Mouse (Mus musculus) embryonic facial prominence, embryonic 10.5 days (tissue): Measurements from ENCODE around the gene Tmcc3. TPM values are rescaled to one million over a fixed set of nuclear protein-coding genes. Genes with fewer than 3 reads are reported as not detected.

ENCODE experiments used
- DNase-seq: peaks from one replicate; pipeline ENCODE4 v3.0.0-alpha.2; 2017; ENCODE audit warnings: low spot score
- H3K27ac ChIP-seq: fragments of 300-500 bp; sonication (generic); replicated peaks from 2 replicates; pipeline ENCODE4 v1.5.1; 2016; ENCODE audit warnings: mild to moderate bottlenecking
- H3K27me3 ChIP-seq: fragments of 300-500 bp; sonication (generic); replicated peaks from 2 replicates; pipeline ENCODE4 v1.6.1; 2016; ENCODE audit warnings: low read depth, mild to moderate bottlenecking; ENCODE audit not compliant: poor library complexity, severe bottlenecking
- H3K36me3 ChIP-seq: fragments of 300-500 bp; sonication (generic); replicated peaks from 2 replicates; pipeline ENCODE4 v1.6.1; 2016; ENCODE audit warnings: mild to moderate bottlenecking, moderate library complexity
- H3K4me1 ChIP-seq: fragments of 300-500 bp; sonication (generic); 2 replicates; pipeline ENCODE4 v1.6.1; 2016
- H3K4me3 ChIP-seq: fragments of 300-500 bp; sonication (generic); 2 replicates; pipeline ENCODE4 v1.5.1; 2016; ENCODE audit warnings: mild to moderate bottlenecking, moderate library complexity
- H3K9me3 ChIP-seq: fragments of 300-500 bp; sonication (generic); 2 replicates; pipeline ENCODE4 v1.6.1; 2016; ENCODE audit warnings: mild to moderate bottlenecking
- WGBS: fragments of 180-500 bp; shearing (Covaris S2); methylation state at CpG from one replicate; pipeline ENCODE4 v1.1.7; 2016; 5-methylcytosine and 5-hydroxymethylcytosine counted together
- polyA plus RNA-seq: library from polyadenylated mRNA; unstranded; fragments of >200 nt; fragmentation: Nextera tagmentation; extraction: Ambion mirVana; gene quantifications from 2 replicates; pipeline ENCODE4 v1.2.1, GENCODE M21; 2016

Tmcc3 gene
- polyA plus RNA-seq, 1 experiment from 2014 or later = 3.2 TPM

GRCm38 (mm10) chr10:94500210-94500876 is 188.6 kb downstream of the Tmcc3 start:
- Histone ChIP-seq H3K27ac (no peak overlapping the region; the same call in 1 of the 2 replicates), H3K4me1 (peaks cover 32% of the 10 kb centered on the region), H3K4me3 (no peak overlapping the region), H3K36me3 (no peaks in the 10 kb centered on the region), H3K9me3 (no peaks in the 10 kb centered on the region), H3K27me3 (no peaks in the 10 kb centered on the region)
- WGBS = 42% methylated on average over 16 of the region's 16 CpGs
- DNase-seq = no peak

GRCm38 (mm10) chr10:94500877-94501273 is 189.1 kb downstream of the Tmcc3 start:
- WGBS = 70% methylated on average over 7 of the region's 7 CpGs

GRCm38 (mm10) chr10:94501796-94502195 is 190.0 kb downstream of the Tmcc3 start:
- Histone ChIP-seq H3K4me3 (no peak overlapping the region), H3K27ac (no peak overlapping the region), H3K36me3 (no peaks in the 10 kb centered on the region), H3K27me3 (no peaks in the 10 kb centered on the region), H3K4me1 (peaks cover 29% of the 10 kb centered on the region), H3K9me3 (no peaks in the 10 kb centered on the region)
- WGBS = 86% methylated on average over 10 of the region's 10 CpGs
- no peak for DNase-seq

More at GRCm38 (mm10) chr10:94500877-94501273, 189.1 kb downstream of the Tmcc3 start:
- no peaks in the 10 kb centered on the region for H3K27me3 ChIP-seq
- H3K27ac ChIP-seq = no peak overlapping the region
- H3K9me3 ChIP-seq = no peaks in the 10 kb centered on the region
- no peak for DNase-seq
- H3K4me1 ChIP-seq = peaks cover 34% of the 10 kb centered on the region
- no peak overlapping the region for H3K4me3 ChIP-seq
- H3K36me3 ChIP-seq = no peaks in the 10 kb centered on the region

- DNase-seq = no peak
- Histone ChIP-seq H3K27me3 (no peaks in the 10 kb centered on the region), H3K4me1 (peaks cover 18% of the 10 kb centered on the region), H3K9me3 (no peaks in the 10 kb centered on the region), H3K4me3 (no peak overlapping the region), H3K27ac (no peak overlapping the region), H3K36me3 (no peaks in the 10 kb centered on the region)
- 79% methylated on average over 16 of the region's 16 CpGs for WGBS
Measured at GRCm38 (mm10) chr10:94505248-94505772, 193.6 kb downstream of the Tmcc3 start.

- Histone ChIP-seq H3K9me3 (no peaks in the 10 kb centered on the region), H3K4me1 (peaks cover 10% of the 10 kb centered on the region), H3K36me3 (no peaks in the 10 kb centered on the region), H3K27ac (no peak overlapping the region), H3K27me3 (peaks cover 22% of the 10 kb centered on the region), H3K4me3 (no peak overlapping the region)
- no peak for DNase-seq
- 71% methylated on average over 5 of the region's 5 CpGs for WGBS
Measured at GRCm38 (mm10) chr10:94508863-94509262, 197.1 kb downstream of the Tmcc3 start.

GRCm38 (mm10) chr10:94512771-94513170 is 201.0 kb downstream of the Tmcc3 start:
- Histone ChIP-seq H3K4me1 (peaks cover 34% of the 10 kb centered on the region), H3K9me3 (no peaks in the 10 kb centered on the region), H3K36me3 (no peaks in the 10 kb centered on the region), H3K27ac (no peak overlapping the region), H3K27me3 (peaks cover 59% of the 10 kb centered on the region), H3K4me3 (no peak overlapping the region)
- 73% methylated on average over 1 of the region's 1 CpGs for WGBS
- DNase-seq = no peak

- peak overlapping the region; percentile 85 for H3K4me3 ChIP-seq
- under 1% methylated on average over 12 of the region's 12 CpGs for WGBS
- no peak for DNase-seq
- no peaks in the 10 kb centered on the region for H3K9me3 ChIP-seq
- H3K4me1 ChIP-seq = peaks cover 34% of the 10 kb centered on the region
- peak overlapping the region; percentile 84; the same call in 1 of the 2 replicates for H3K27ac ChIP-seq
- peaks cover 72% of the 10 kb centered on the region for H3K27me3 ChIP-seq
- H3K36me3 ChIP-seq = no peaks in the 10 kb centered on the region
Measured at GRCm38 (mm10) chr10:94514091-94514505, 202.3 kb downstream of the Tmcc3 start.

GRCm38 (mm10) chr10:94514506-94515178 is 202.9 kb downstream of the Tmcc3 start:
- Histone ChIP-seq H3K4me3 (peak overlapping the region; percentile 85), H3K9me3 (no peaks in the 10 kb centered on the region), H3K4me1 (peaks cover 34% of the 10 kb centered on the region), H3K36me3 (no peaks in the 10 kb centered on the region), H3K27me3 (peaks cover 77% of the 10 kb centered on the region), H3K27ac (peak overlapping the region; percentile 84)
- under 1% methylated on average over 71 of the region's 71 CpGs for WGBS
- peak; percentile 76 for DNase-seq

- peaks cover 39% of the 10 kb centered on the region for H3K4me1 ChIP-seq
- peak overlapping the region; percentile 84 for H3K27ac ChIP-seq
- under 1% methylated on average over 34 of the region's 34 CpGs for WGBS
- H3K9me3 ChIP-seq = no peaks in the 10 kb centered on the region
- DNase-seq = peak; percentile 84
- peak overlapping the region; percentile 85 for H3K4me3 ChIP-seq
- H3K36me3 ChIP-seq = no peaks in the 10 kb centered on the region
- peaks cover 81% of the 10 kb centered on the region for H3K27me3 ChIP-seq
Measured at GRCm38 (mm10) chr10:94515179-94515545, 203.4 kb downstream of the Tmcc3 start.

GRCm38 (mm10) chr10:94515583-94515982 is 203.8 kb downstream of the Tmcc3 start:
- Histone ChIP-seq H3K4me1 (peaks cover 43% of the 10 kb centered on the region), H3K9me3 (no peaks in the 10 kb centered on the region), H3K27ac (peak overlapping the region; percentile 84), H3K36me3 (no peaks in the 10 kb centered on the region), H3K27me3 (peaks cover 81% of the 10 kb centered on the region), H3K4me3 (peak overlapping the region; percentile 85)
- under 1% methylated on average over 10 of the region's 10 CpGs for WGBS
- DNase-seq = no peak

GRCm38 (mm10) chr10:94519887-94520286 is 208.1 kb downstream of the Tmcc3 start:
- H3K27me3 ChIP-seq = peaks cover 55% of the 10 kb centered on the region
- no peak overlapping the region; the same call in 1 of the 2 replicates for H3K4me3 ChIP-seq
- WGBS = 52% methylated on average over 7 of the region's 7 CpGs
- H3K4me1 ChIP-seq = peaks cover 70% of the 10 kb centered on the region
- no peaks in the 10 kb centered on the region for H3K36me3 ChIP-seq
- H3K9me3 ChIP-seq = no peaks in the 10 kb centered on the region
- DNase-seq = no peak
- no peak overlapping the region for H3K27ac ChIP-seq

- no peak for DNase-seq
- WGBS = 45% methylated on average over 17 of the region's 17 CpGs
- no peaks in the 10 kb centered on the region for H3K9me3 ChIP-seq
- H3K4me1 ChIP-seq = peaks cover 70% of the 10 kb centered on the region
- peaks cover 49% of the 10 kb centered on the region for H3K27me3 ChIP-seq
- H3K36me3 ChIP-seq = no peaks in the 10 kb centered on the region
- peak overlapping the region; percentile 35; the same call in 1 of the 2 replicates for H3K27ac ChIP-seq
- H3K4me3 ChIP-seq = peak overlapping the region; percentile 25; the same call in 1 of the 2 replicates
Measured at GRCm38 (mm10) chr10:94520306-94521106, 208.8 kb downstream of the Tmcc3 start.
